Mouse (Mus musculus) megakaryocyte, embryonic 14.5 days (primary cell): ENCODE data around the gene Slc5a3. TPM values are rescaled to one million over a fixed set of nuclear protein-coding genes. Genes with fewer than 3 reads are reported as not detected.

ENCODE experiments used
- H3K27me3 ChIP-seq: replicated peaks from 2 replicates; pipeline ENCODE3; 2012; ENCODE audit warnings: inconsistent platforms
- H3K36me3 ChIP-seq: replicated peaks from 2 replicates; pipeline ENCODE3; 2012; ENCODE audit warnings: low read length, inconsistent platforms, mixed read lengths
- H3K4me1 ChIP-seq: 2 replicates; pipeline ENCODE4 v1.6.1; 2012; ENCODE audit warnings: inconsistent platforms
- H3K4me3 ChIP-seq: replicated peaks from 2 replicates; pipeline ENCODE3; 2012; ENCODE audit warnings: moderate library complexity, mild to moderate bottlenecking, inconsistent platforms
- H3K9me3 ChIP-seq: 2 replicates; pipeline ENCODE4 v1.6.1; 2012; ENCODE audit warnings: inconsistent platforms
- FLI1 ChIP-seq: IDR thresholded peaks from 2 replicates; pipeline ENCODE4 v1.6.1; 2012; ENCODE audit warnings: low read length, inconsistent platforms, mixed read lengths
- GATA1 ChIP-seq: IDR thresholded peaks from 3 replicates; pipeline ENCODE4 v1.6.1; 2012; ENCODE audit warnings: mixed read lengths, low read length, inconsistent platforms, borderline replicate concordance
- polyA plus RNA-seq: library from polyadenylated mRNA; stranded (reverse); fragments of >175 nt; gene quantifications from 2 replicates; pipeline ENCODE4 v1.2.3, GENCODE M21; 2012; ENCODE audit warnings: low replicate concordance; ENCODE audit not compliant: insufficient read depth

The Slc5a3 gene
- polyA plus RNA-seq, 1 experiment = not detected

DNA sequence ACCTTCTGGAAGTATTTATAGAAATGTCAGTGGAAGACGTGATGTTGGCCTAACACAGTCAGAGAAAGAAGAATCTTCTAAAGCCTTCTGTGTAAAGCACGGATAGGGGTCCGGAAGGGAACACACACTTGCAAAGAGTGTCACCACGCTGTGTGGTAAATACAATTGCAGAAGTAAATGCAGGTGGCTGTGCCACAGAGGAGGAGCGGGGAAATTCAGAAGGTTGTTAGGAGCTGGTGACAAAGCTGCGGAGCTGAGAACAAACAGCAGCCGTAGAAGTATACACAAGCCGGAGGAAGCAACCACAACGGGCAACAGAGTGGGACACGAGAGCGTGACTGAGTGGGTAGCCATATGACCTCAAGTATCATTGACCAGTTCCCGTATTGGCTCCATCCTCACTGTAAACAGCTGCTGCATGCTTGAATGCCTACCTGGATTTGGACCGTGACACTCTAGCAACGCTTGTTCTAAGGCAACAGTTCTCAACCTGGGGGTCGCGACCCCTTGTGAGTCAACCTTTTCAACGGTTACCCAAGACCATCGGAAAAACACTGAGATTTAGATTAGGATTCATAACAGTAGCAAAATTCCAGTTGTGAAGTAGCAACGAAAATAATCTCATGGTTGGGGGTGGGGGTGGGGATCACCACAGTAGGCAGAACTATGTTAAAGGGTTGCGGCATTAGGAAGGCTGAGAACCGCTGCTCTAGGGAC is 20.1 kb upstream of the Slc5a3 start:
- TF ChIP-seq GATA1 (no peak), FLI1 (no peak)
- Histone ChIP-seq H3K27me3 (peaks cover 28% of the 10 kb centered on the region), H3K9me3 (peaks cover 18% of the 10 kb centered on the region), H3K4me3 (peak overlapping the region; percentile 12), H3K4me1 (peaks cover 6% of the 10 kb centered on the region), H3K36me3 (no peaks in the 10 kb centered on the region)

DNA sequence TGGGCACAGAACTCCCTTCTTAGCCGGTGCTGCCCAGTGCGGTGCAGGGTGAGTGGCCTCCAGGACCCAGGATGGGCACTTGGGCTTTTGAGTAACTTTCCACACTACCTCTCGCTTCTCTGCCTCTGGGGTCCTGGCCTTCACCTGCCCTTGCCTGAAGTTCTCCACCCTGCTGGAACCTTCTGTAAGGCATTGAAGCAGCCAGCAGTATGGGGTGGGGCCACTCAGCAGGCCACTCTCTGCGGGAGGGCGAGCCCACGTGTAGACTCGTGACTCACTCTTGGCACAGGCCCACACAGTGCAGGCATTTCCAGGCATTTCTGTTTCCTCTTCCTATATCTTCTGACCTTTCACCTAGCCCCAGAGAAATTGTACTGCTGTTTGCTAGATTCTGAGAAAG is 18.7 kb upstream of the Slc5a3 start:
- peak overlapping the region; percentile 28 for H3K4me3 ChIP-seq
- TF ChIP-seq GATA1 = no peak
- TF ChIP-seq FLI1 = no peak
- H3K9me3 ChIP-seq = peaks cover 16% of the 10 kb centered on the region
- peaks cover 6% of the 10 kb centered on the region for H3K4me1 ChIP-seq
- H3K27me3 ChIP-seq = peaks cover 25% of the 10 kb centered on the region
- no peaks in the 10 kb centered on the region for H3K36me3 ChIP-seq

DNA sequence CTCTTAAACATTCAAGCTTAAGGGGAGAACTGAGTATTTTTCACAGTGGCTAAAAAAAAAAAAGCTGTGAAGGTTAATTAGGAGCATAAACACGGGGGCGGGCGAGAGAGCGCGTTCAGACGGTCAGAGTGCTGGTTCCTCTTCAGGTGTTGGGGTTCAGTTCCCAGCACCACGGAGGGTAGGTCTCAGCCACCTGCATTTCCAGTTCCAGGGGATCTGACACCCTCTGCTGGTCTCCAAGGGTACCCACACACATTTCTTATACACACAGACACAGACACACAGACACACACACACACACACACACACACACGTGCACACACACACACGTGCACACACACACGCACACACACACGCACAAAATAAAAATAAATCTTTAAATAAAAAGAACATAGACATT is 18.2 kb upstream of the Slc5a3 start:
- Histone ChIP-seq H3K9me3 (peaks cover 20% of the 10 kb centered on the region), H3K36me3 (no peaks in the 10 kb centered on the region), H3K4me1 (peaks cover 6% of the 10 kb centered on the region), H3K4me3 (no peak overlapping the region), H3K27me3 (peaks cover 26% of the 10 kb centered on the region)
- TF ChIP-seq GATA1 (no peak), FLI1 (no peak)

DNA sequence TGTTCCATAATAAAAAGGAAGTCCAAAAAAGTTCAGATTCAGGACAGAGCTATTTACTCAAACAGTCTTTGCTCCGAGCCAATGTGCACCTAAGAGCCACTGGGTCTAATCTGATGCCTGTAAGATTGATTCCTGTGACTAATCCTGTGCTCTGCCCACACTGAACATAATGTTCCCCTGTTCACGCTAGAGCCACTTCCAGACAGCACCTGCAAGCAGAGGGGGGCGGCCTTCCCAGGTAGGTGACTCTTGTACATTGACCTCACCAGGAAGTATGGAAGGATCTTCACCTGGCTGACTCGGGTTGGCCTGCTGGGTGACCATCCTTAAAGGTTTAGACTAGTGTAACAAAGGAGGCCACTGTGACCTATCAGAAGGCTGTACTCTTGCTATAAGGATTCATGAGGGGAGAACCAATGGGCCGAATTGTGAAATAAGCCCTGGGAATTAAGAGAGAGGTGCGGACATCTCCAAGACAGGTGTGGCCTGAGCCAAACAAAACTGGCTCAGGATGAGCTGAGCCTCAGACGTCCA is 6.3 kb upstream of the Slc5a3 start:
- H3K9me3 ChIP-seq = peaks cover 36% of the 10 kb centered on the region
- peaks cover 26% of the 10 kb centered on the region for H3K27me3 ChIP-seq
- H3K4me3 ChIP-seq = peak overlapping the region; percentile 60
- TF ChIP-seq GATA1 = no peak
- no peak for TF ChIP-seq FLI1
- no peaks in the 10 kb centered on the region for H3K36me3 ChIP-seq
- peaks cover 18% of the 10 kb centered on the region for H3K4me1 ChIP-seq

DNA sequence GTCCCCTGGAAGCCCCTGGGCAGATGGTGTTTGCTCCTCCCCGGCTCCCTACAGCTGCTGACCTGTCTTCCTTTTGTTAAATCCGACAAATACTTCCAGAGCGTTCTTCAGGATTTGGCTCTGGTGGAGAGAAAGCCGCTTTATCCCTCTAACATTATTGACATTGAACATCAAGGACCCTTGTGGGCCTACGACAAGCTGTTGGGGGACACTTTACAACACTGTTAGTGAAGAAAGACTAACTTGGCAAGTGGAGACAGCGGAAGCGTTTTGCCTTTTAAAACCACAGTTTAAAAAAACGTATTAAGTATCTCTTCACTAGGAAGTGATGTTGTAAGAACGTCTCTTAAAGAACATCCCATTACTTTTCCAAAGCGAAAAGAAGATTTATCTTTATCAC is 5.6 kb upstream of the Slc5a3 start:
- TF ChIP-seq FLI1 (no peak), GATA1 (no peak)
- no peaks in the 10 kb centered on the region for H3K36me3 ChIP-seq
- peaks cover 24% of the 10 kb centered on the region for H3K27me3 ChIP-seq
- H3K4me3 ChIP-seq = no peak overlapping the region
- H3K4me1 ChIP-seq = peaks cover 25% of the 10 kb centered on the region
- peaks cover 36% of the 10 kb centered on the region for H3K9me3 ChIP-seq

DNA sequence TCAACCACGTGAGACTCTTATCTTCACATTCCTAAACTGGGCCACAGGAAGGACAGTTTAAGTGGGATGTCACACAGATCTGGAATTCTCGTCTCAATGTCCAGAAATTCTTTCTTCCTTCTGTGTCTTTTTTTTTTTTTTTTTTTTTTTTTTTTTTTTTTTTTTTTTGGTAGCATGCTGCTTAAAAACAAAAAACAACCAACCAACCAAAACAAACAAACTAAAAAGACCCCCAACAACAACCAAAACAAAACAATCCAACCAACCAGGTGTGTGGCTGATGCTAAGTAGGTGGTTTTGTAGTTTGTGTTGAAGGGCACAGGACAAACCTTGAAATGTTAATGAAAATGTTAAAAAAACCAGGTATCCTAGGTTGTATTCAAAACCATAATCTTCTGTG is 1.4 kb upstream of the Slc5a3 start:
- peaks cover 16% of the 10 kb centered on the region for H3K36me3 ChIP-seq
- TF ChIP-seq GATA1 = no peak
- TF ChIP-seq FLI1 = no peak
- peaks cover 29% of the 10 kb centered on the region for H3K9me3 ChIP-seq
- no peak overlapping the region for H3K4me3 ChIP-seq
- H3K4me1 ChIP-seq = peaks cover 39% of the 10 kb centered on the region
- peaks cover 13% of the 10 kb centered on the region for H3K27me3 ChIP-seq

DNA sequence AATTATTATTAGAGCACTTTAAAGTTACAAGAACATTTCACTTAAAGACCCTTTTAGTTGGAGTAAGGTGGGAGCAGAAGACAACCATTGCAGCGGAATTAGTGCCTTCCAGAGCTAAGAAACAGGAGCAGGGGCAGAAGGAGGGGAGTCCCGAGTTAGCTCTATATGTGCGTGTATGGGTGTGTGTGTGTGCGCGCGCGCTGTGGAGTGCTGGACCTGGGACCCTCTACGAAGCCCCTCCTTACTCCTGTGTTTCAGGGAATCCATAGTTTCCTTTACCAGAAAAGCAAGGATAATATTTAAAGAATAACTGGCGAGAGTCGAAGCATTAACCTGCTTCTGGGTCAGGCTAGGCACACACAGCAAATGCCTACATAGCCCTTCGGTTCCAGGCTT is 668 bp upstream of the Slc5a3 start:
- H3K4me3 ChIP-seq = peak overlapping the region; percentile 98
- peaks cover 21% of the 10 kb centered on the region for H3K9me3 ChIP-seq
- peaks cover 7% of the 10 kb centered on the region for H3K27me3 ChIP-seq
- H3K4me1 ChIP-seq = peaks cover 39% of the 10 kb centered on the region
- TF ChIP-seq GATA1 (no peak), FLI1 (no peak)
- H3K36me3 ChIP-seq = peaks cover 24% of the 10 kb centered on the region

DNA sequence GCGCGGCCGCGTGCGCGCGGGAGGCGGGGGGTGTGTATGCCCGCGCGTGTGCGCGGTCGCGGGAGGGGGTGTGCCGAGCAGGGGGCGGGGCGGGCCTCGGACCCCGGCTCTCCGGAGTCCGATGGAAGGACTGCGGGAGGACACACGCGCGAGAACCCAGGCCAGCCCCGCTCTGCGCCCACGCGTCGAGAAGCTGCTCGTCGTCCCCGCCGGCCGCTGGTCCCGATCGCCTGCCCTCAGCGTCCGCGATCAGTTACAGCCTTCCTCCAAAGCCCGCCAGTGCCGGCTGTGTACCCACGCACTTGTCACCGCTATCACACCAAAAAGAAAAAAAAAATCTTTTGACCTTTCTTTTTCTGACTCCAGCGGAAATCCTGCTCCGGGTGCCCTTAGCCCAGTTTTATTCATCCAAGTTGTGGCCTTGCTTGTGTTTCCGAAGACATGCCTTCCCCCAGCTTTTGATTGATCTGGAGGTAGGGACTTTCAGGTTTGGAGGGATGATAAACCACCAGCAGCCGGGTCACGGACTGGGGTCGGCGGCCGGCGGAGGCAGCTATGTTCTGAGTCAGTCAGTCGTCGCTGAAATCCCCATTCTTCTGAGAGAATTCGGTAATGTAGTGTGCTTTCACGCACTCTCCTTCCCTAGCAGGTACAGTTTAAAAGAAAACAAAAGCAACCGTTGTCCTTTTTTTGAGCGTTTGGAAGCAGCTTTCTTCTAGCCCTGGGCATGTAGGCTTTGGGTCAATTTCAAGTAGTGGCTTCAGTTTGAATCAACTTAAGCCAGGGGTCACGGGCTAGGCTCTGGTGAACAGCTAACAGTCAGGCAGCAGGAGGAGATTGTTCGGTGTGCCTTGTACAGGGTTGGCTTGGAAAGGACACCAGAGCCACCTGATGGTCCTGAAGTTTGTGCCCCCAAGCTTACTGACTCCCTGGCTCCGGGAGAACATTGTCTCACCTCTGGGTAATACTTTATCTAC is 810 bp downstream of the Slc5a3 start:
- Histone ChIP-seq H3K4me1 (peaks cover 35% of the 10 kb centered on the region), H3K27me3 (peaks cover 3% of the 10 kb centered on the region), H3K9me3 (peaks cover 10% of the 10 kb centered on the region), H3K4me3 (peak overlapping the region; percentile 98), H3K36me3 (peaks cover 38% of the 10 kb centered on the region)
- no peak for TF ChIP-seq FLI1
- TF ChIP-seq GATA1 = no peak

DNA sequence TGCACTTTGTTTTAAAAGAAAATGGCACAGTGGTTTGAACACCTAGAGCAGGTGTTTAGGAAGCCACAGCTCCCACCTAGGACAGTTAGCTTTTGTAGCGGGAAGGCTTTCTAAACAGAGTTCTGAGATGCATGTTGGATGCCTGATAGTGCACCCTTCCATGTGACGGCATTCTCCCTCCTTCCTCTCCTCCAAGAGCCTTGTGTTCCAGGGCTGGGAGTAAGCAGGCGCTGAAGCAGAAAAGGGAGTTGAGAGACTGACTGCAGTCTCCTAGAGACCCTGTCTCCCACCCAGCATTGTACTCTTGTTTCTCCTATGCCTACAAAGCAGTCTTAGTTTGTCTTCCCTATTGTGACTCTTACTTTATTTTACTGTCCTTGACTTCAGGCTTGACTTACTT is 2.1 kb downstream of the Slc5a3 start:
- Histone ChIP-seq H3K4me1 (peaks cover 39% of the 10 kb centered on the region), H3K9me3 (no peaks in the 10 kb centered on the region), H3K36me3 (peaks cover 51% of the 10 kb centered on the region), H3K27me3 (no peaks in the 10 kb centered on the region), H3K4me3 (peak overlapping the region; percentile 10)
- TF ChIP-seq GATA1 (no peak), FLI1 (no peak)
